Mouse (Mus musculus): ENCODE measurements around the gene Eva1a.

The Eva1a gene

DNA sequence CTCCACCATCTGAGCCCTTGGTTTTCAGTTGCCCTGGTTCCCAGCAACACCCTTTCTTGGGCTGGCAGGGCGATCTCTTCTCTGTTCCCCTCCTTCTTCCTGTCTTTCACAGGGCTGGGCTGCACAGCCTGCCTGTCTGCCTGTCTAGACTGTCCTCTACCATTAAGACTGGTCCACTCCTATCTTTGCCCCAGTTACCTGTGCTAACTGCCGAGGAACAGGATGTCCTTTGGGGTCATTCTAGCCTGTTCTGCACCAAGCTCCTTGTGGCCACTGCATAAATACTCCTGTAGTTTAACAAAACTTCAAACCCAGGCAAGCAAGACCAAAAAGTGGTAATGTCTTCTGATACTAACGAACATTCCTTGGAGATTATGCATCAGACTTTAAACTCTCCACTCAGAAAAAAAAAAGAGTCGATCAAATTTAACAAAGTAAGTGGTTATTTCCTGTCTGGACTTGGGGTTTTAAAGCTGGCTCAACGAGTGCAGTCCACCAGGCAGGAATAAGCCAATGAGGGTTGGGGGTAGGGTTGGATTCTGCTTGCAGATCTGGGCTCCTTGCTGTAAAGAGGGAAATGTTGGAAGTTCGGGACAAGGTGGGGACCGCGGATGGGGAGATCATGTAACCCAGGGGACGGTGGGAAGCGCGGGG lies at the start of gene Eva1a:
Gene Eva1a, plus strand, starts transcription at position 210 of the 654 bp plus-strand sequence.
- no peak for DNase-seq (ENCODE audit: inconsistent age in 2 of 2, low spot score in 1 of 2)

DNA sequence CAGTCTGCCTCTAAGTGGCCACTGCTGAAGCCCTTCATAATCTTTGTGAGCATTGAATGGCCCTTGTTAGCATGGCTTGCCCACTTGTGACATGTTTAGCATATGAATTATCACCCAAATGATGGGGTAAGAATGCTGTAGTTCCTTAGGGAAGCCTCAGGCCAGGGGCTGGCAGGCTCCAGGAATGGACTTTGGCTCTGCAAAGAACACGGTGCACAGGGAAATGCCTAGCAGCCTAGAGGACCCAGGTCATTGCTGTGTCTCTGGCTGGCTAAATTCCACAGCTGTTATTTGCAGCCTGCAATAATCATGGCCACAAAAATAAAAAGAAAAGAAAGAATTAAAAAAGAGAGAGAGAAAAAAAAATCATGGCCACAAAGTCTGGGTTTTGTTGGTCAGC lies 28.5 kb upstream of the Eva1a start:
- peak in 1 of 2 experiments; percentile 12 for DNase-seq (ENCODE audit: inconsistent age in 2 of 2, low spot score in 1 of 2)

DNA sequence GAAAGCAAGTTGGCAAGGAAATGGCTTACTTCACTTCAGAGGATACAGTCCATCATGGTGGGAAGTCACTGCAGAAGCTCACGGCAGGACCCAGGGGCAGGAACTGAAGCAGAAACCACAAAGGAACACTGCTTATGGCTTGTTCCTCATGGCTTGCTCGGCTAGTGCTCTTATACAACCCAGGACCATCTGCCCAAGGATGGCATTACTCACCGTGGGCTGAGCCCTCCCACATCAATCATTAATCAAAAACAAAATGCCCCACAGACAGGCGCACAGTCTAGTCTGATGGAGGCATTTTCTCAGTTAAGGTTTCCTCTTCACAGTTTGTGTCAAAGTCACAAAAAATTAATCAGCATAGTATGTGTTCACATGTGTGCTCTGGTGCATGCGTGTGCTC lies 19.8 kb upstream of the Eva1a start:
- no peak for DNase-seq (ENCODE audit: inconsistent age in 2 of 2, low spot score in 1 of 2)

DNA sequence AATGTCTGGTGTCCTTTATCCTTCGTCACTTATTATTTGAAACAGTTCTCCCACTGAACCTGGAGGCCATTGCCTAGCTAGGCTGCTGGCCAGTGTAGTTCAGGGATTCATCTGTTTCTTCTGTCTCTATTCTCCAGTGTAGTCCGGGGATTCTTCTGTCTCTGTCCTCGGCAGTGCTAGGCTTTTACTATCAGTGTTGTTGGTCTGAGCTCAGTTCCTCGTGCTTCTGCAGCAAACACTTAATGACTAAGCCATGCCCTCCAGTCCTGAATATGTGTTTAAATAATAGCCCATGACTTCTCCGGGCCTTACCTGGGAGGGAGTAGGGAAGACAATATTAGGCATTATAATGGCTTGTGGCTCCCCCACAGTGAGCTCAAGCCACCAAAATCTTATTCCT lies 19.3 kb upstream of the Eva1a start:
- peak in 1 of 2 experiments; percentile 11 for DNase-seq (ENCODE audit: inconsistent age in 2 of 2, low spot score in 1 of 2)

DNA sequence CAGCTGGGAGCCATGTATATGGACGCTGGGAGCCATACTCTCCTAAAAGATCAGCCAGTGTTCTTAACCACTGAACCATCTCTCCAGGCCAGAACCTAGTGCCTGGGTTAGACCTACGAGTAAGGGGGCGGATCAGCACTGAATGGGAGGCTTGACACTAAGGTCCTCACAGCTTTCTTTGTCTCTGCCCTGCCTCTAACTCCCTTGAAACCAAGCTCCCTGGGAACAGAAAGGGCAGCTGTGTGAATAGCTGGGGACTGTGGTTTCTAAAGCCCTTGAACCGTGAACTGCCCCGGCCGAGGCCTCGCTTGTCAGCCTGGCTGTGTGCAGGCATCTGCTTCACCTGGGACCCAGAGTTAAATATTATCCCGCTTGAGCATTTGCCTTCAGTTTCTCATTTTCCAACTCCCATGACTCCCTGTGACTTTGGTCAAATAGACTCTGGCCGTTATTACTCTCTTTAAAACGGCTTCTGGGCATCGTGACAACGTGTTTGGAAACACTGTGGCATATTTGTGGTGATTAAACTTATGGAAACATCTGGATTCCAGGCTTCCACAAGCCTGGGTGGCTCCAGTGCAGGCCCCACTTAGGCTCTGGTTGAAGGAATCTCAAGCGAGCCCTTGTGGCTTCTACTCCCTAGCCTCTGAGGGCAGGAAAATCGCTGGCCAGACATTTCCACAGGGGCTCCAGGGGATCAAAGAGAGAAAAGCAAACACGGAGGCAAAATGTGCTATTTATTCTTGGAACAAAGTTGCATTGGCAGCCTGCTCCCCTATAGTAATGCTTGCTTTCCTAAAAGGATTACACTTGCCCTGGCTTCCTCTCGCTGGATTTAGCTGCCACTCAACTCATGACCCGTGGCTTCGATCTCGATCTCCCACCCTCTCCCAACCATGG lies 11.0 kb upstream of the Eva1a start:
- DNase-seq (ENCODE audit: inconsistent age in 2 of 2, low spot score in 1 of 2), result no peak

DNA sequence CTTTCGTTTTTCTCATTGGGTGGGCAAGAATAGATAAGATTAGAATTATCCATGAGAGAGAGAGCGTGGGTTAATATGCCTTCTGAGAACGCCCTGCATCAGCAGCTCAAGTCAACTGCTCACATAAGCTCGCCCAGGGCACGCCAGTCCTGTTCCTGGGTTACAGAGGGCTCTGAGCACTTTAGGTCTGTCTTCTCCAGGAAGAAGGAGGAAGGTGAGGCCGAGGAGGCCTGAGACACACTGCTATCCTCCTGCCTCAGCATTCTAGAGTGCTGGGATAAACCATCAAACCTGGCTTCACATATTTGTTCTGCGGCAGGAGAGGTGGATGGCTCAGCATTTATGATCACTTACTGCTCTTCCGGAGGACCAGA lies 10.3 kb upstream of the Eva1a start:
- DNase-seq (ENCODE audit: inconsistent age in 2 of 2, low spot score in 1 of 2), result no peak

DNA sequence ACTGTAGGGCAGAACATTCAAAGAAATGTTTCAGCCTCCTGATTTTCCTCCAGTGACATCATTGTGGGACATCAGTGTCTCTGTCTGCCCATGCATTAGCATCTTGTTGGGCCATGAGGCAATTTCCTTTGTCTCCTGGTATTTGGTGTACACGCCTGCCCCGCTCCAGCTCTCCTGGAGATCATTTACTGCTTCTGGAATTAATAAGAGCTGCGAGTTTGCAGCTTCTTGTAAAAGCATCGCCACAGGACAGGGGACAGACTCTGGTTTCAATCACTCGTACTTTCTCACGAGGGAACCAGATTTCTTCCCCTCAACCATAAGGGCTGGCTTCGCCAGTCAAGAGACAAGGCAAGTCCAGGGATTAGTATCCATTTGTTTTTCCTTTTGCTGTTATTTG lies 3.6 kb upstream of the Eva1a start:
- DNase-seq (ENCODE audit: inconsistent age in 2 of 2, low spot score in 1 of 2), result no peak

DNA sequence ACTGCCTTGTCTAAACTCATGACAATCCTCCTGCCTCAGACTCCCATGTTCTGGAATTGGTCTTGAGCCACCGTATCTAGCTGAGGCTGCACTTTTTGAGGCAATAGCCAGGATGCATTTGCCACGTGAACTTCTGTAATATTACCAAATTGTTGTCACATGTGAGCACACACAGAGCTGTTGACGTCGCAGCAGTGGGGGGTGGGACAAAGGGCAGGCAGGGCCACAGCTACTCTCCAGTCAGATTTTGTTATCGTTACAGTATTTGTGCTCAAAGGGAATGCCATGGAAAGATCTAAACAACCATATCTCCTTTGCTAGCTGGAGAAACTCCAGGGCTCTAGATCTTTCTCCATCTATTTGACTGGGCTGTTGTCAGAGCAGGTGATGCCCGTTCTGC lies 1.6 kb upstream of the Eva1a start:
- DNase-seq (ENCODE audit: inconsistent age in 2 of 2, low spot score in 1 of 2), result no peak

DNA sequence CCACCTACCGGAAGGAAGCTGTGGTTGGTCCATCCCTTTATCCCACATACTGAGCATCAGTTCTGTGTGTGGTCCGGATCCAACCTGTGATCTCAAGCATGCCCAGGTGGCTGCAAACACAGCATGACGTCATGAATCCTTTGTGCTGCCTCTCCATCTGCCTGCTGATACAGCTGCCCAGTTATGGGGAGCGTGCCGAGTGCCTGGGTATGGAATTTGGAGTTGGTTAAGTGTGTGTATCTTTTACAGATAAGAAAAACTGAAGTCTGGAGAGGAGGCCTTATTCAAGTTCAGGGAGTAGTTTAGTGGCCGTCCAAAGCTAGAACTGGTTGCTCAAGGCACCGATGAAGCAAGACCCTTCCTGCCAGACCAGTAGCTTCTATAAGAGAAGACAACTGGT lies 875 bp upstream of the Eva1a start:
- DNase-seq (ENCODE audit: inconsistent age in 2 of 2, low spot score in 1 of 2), result no peak

DNA sequence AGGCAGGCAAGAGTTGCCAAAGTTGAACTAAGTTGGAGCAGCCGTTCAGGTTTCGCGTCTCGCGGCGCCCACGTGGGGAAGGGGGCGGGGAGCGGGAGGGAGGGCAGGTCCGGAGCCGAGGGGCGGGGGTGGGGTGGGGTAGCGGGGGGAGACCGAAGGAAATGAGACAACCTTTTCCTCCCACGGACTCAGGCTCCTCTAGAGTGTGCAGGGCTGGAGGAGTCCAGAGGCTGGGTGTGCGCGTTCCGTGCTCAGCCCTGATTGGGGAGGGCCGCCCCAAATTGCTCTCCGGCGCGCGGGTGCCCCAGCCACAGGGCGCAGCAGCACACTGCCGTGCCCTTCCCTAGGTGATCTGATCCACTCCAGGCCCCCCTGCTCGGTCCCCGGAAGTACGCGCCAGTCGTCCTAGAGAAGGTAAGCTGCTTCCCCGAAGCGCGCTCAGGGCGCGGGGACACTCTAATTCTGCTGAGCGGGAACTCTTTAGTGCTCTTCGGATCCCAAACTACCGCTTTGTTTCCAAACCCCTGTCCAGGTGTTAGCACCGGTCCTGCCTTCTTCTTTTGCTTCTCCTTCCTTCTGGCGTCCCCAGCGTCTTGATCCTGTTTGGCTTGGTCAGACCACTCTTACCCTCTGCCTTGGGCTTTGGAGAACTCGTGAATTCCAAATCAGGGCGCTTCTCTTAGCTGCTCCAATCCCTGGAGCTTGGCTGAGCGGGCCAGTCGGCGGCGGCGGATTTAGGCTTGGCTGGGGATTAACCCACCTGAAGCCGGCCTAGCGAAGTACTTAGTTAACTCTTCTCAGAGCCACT lies 849 bp downstream of the Eva1a start:
- peak; percentile 34 to 81 for DNase-seq (ENCODE audit: inconsistent age in 2 of 2, low spot score in 1 of 2)

DNA sequence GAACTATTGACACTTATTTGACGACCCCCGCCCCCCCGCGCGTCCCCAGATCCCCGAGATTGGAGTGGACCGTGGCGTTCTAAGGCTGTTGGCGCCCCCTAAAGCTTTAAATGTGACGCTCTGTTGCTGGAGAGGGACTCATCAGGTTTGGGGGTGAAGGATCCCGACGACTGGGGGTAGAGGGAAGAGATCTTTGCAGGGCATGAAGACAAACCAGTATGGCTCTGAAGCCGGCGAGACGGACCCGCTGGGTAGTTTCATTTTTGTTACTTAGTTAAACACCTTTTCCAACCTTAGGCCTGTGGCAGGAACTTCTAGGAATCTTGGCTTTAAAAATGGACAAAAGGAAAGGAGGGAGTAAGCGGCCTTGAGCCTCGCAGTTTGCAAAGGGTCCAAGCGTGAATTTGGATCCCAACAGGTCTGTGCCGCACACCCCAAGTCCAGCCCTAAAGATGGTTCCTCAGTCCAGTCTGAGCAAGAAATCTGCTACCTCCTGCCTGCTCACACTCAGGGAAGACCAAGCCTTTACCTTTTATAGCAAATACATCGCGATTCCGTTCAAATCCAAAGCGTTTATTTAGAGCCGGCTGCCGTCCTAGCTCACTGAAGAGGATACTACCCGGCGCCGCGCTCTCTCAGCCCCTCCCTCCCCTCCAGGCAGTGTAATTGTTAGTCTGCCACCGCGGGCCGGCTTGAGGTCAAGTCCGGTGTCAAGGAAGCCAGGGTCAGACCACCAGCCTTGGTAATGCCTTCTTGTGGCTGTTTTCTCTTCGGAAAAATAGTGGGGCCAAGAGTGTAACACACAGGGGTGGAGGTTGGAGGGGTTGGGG lies 1.7 kb downstream of the Eva1a start:
- DNase-seq (ENCODE audit: inconsistent age in 2 of 2, low spot score in 1 of 2), result peak; percentile 37 to 76

DNA sequence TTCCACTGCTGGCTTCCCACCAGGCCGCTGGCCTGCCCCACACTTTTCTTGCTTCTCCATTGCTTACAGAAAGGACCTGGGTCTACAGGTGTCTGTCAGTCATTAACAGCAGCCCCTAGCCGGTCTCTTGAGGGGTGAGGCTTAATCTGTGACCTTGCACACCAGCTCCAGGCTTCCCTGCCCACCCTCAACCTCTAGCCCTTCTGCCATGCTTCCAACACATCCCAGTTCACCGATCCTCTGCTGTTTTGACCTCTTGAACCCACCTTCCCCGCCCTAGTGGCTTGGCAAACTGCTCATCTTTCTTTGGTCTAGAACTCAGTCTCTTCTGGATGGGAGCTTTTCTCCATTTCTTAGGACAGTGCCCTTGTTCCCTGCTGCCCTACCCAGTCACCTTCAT lies 2.8 kb downstream of the Eva1a start:
- no peak for DNase-seq (ENCODE audit: inconsistent age in 2 of 2, low spot score in 1 of 2)

DNA sequence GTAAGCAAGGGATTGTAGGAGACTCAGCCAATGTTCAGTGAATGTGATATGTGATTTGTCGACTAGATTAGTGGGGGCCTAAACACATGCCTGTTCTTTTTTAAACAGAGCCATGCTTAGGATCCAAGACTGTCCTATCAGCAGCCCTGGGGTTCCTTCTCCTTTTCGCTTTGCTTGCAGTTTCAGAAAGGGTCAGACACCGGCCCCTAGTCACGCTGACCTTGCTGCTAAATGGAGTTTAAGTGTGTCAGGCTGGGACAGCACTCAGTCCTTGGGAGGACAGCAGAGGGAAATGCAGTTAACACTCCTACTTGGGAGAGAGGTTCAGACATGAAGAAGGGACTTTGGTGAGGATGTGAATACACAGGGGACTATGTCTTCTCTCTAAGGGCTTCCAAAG lies 3.7 kb downstream of the Eva1a start:
- no peak for DNase-seq (ENCODE audit: inconsistent age in 2 of 2, low spot score in 1 of 2)

DNA sequence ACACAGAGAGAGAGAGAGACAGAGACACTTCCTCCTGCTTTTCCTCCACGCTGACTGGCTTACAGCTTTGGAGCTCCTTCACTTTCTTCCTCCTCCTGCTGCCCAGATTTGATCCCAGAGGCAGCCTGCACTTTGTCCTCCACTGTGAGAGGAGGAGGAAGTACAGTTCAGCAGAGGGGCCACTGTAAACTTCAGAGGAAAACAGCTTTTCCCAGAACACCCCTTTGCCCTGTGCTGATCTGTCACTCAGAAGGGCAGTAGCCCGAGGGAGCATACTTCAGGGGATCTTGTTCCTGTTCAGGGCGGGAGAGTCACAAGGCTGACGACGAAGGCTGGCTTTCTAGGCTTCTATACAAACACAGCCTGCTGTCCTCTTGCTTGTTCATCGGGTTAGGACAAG lies 7.1 kb downstream of the Eva1a start:
- DNase-seq (ENCODE audit: inconsistent age in 2 of 2, low spot score in 1 of 2), result no peak

DNA sequence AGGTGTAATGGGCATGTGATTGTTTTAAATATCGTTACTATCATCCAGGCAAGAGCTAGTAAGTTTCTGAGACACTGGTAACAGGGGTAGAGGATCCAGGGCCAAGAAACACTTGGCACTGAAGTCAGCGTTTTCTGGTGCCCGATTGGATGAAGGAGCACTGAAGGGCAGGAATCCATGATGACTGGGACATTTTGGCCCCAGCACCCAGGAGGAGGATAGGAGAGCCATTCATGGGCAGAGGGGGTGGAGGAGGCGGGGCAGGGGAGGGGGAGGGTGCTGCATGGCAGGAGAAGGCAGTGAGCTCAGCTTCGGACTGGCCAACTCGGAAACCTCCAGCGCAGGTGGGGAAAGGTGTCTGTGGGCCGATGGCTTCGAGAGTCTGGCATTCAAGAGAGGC lies 9.4 kb downstream of the Eva1a start:
- DNase-seq (ENCODE audit: inconsistent age in 2 of 2, low spot score in 1 of 2), result no peak

DNA sequence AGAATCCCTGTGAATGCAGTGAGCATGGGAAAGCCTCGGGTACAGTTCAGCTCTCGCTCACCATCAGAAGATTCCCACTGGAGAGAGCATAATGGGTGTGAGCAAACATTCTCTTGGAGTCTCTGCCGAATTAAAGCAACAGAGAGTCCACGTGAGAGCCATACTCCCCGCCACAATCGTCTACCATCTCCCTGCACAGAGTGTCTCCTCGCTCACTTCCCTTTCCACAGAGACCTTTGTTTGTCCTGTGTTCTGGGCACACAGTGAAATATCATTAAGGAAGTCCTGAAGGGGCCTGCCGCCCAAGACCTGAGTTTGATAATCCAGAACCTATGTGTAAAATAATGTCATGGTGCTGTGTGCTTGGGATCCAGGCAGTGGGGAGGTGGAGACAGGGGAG lies 10.7 kb downstream of the Eva1a start:
- DNase-seq (ENCODE audit: inconsistent age in 2 of 2, low spot score in 1 of 2), result no peak

DNA sequence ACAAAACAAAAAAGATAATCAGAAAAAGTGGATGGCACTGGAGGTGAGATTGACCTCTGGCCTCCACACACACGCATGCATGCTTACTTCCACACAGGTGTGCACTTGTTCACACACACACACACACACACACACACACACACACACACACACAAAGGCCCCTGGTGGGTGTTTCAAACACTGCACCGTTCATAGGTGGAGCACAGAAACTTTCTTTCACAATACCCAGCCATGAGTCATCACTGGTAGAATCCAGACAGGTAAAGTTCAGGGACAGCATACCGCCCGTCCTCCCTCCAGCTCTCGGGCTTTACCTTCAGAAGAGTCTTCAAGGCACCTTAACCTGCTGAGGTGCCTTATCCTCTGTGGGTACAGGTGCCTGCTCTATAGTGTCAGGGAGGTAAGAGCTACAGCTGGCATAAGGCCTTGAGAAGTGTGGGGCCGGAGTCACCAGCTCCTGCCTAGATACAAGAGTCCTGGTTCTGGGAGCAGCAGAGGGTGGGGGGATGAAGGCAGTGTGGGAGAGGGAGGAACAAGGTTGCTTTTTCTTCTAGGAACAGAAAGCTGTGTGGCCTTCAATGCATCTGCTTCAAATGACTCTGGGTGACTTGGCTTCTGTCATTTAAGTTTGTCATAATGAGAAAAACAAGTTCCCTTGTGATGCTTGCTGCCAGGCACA lies 11.3 kb downstream of the Eva1a start:
- peak; percentile 14 to 51 for DNase-seq (ENCODE audit: inconsistent age in 2 of 2, low spot score in 1 of 2)

DNA sequence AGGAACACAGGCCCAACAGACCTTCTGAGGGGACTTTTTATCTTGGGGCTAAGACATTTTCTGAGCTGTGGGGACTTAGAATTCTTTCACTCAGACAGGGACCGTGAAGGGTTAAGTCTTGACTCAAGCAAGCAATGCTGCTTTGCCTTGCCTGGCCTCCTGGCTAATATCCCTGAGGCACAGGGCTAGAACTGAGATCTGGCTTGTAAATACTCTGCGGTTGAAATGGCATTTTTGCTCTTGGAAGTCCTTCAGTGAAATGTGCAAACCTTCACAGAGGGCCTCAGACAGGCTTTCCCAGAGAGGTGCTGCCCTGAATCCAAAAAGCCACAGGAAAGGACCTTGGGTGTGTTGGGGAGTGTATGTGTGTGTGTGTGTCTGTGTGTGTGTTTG lies 11.9 kb downstream of the Eva1a start:
- peak in 1 of 2 experiments; percentile 46 for DNase-seq (ENCODE audit: inconsistent age in 2 of 2, low spot score in 1 of 2)

DNA sequence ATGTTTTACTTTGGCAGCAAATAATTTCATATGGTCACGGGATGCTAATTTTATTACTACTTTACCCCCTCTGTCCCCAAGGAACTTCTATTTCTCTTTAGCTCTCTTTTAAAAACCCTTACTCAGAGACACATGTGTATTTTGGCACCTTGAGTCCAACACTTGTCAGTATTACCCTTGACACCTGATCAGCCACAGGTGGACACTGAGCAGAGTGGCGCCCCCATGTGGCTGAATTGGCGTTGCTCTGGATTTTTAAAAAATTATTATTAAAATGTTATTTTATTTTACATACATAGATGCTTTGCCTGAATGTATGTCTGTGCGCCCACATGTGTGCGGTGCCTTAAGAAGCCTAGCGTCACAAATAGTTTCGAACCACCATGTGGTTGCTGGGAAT lies 14.0 kb downstream of the Eva1a start:
- peak in 1 of 2 experiments; percentile 43 for DNase-seq (ENCODE audit: inconsistent age in 2 of 2, low spot score in 1 of 2)

DNA sequence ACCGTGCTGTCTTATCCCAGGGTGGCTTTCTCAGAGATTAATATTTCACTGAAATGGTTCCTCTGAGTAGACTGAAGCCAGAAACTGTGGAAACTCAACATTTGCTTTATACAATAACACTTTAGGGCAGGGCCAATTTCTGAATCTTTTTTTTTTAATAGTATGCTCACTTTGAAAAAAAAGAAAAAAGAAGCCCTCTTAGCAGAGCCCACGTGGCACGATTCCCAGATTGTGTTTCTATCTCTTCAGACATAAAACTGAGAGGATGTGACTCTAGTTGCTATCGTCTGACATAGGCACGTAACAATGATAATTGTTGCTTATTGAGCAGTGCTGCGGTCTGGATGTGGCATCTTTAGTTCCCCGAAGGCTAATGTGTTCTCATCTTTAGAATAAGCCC lies 19.1 kb downstream of the Eva1a start:
- no peak for DNase-seq (ENCODE audit: inconsistent age in 2 of 2, low spot score in 1 of 2)
